Mouse (Mus musculus) embryonic fibroblast, embryonic 13.5 days (primary cell): ENCODE results near the gene Sdk2.

Source experiments
- CTCF ChIP-seq: IDR thresholded peaks from 2 replicates; pipeline ENCODE4 v1.5.1; 2011; ENCODE audit warnings: mild to moderate bottlenecking, control low read depth, low read length, moderate library complexity, borderline replicate concordance; ENCODE audit not compliant: insufficient read depth
- POLR2A ChIP-seq: IDR thresholded peaks from 2 replicates; pipeline ENCODE4 v1.6.1; 2011; ENCODE audit warnings: low read depth, mild to moderate bottlenecking, control low read depth, low read length, moderate library complexity

DNA sequence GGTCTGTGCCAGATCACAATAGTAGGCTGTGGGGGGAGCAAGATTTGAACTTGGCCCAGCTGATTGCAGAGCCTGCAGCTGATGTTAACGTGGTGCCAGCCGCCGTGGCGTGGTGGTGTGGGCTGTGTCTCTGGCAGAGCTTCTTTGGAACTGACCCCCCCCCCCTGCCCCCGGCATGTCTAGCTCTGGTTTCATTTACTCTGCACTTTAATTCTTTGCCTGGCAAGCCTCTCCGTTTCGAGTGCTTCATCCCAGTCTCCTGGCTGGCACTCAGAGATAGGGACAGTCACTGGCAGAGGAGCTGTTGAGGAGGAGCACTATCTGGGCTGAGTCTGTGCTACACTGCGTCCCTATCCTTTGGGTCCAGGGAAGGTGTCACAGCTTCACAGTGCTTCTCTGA is 75.0 kb downstream of the Sdk2 start:
- TF ChIP-seq CTCF: no peak
- TF ChIP-seq POLR2A: no peak
